Mouse (Mus musculus): Measurements from ENCODE around the gene Bmp5. TPM values are rescaled to one million over a fixed set of nuclear protein-coding genes. Genes with fewer than 3 reads are reported as not detected.

Gene Bmp5
- total and polyA plus RNA-seq, 3 experiments: not detected

DNA sequence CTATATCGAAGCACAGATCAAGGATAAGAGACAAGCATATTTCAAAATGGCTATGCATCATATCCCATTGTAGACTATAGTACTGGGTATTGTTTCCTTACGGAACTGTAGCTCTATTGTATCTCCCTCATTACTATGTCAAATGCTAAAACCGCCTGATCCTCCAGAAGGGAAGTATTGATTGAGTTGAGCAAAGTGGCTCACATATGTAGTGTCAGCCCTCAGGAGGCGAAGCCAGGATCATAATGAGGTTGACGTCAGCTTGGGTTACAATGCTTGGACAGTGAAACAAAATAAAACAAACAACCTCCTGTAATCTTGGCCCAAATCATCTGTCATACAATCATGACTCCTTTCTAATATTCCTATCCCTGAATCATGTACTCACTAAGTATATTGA lies 43.2 kb downstream of the Bmp5 start:
- Histone ChIP-seq H3K9me3 (replicated peaks; ENCODE audit: insufficient read depth, low read length) (no peaks in the 10 kb centered on the region), H3K36me3 (ENCODE audit: control insufficient read depth in 1 of 2, insufficient read depth in 2 of 2, low read length in 2 of 2) (no peaks in the 10 kb centered on the region), H3K27me3 (ENCODE audit: control insufficient read depth in 1 of 2, insufficient read depth in 2 of 2, low read length in 2 of 2) (peaks cover 0 to 1% of the 10 kb centered on the region in 2 experiments; a peak in 1 of 4 replicates), H3K4me1 (ENCODE audit: control insufficient read depth in 1 of 2, insufficient read depth in 2 of 2, low read length in 2 of 2) (no peaks in the 10 kb centered on the region), H3K9ac (ENCODE audit: control insufficient read depth, low read depth, low read length, poor library complexity, severe bottlenecking) (no peak overlapping the region), H3K27ac (ENCODE audit: control insufficient read depth, low read depth, low read length) (no peak overlapping the region), H3K79me2 (ENCODE audit: control insufficient read depth, insufficient read depth, low read length, poor library complexity) (no peaks in the 10 kb centered on the region), H3K4me3 (ENCODE audit: control insufficient read depth in 1 of 2, insufficient read depth in 1 of 2, low read depth in 2 of 2, low read length in 2 of 2) (no peak overlapping the region)
- no peak for DNase-seq (ENCODE audit: low read depth, low spot score)
- no peak for TF ChIP-seq TCF12 (IDR thresholded peaks at IDR 0.05; ENCODE audit: low read depth, low read length)
- no peak for TF ChIP-seq HCFC1 (IDR thresholded peaks at IDR 0.05; ENCODE audit: low read depth, low read length)
- TF ChIP-seq ZKSCAN1 (IDR thresholded peaks at IDR 0.05; ENCODE audit: low read depth, low read length): no peak
- no peak for TF ChIP-seq USF1 (IDR thresholded peaks at IDR 0.05; ENCODE audit: low read depth, low read length)
- TF ChIP-seq TBP (IDR thresholded peaks at IDR 0.05; ENCODE audit: low read depth, low read length): no peak
- no peak for TF ChIP-seq ZNF384 (IDR thresholded peaks at IDR 0.05; ENCODE audit: low read depth, low read length)
- TF ChIP-seq POLR2A (IDR thresholded peaks at IDR 0.05; ENCODE audit: control insufficient read depth in 1 of 2, insufficient read depth in 1 of 2, low read depth in 1 of 2, low read length in 2 of 2, poor library complexity in 1 of 2): no peak
- TF ChIP-seq JUND (IDR thresholded peaks at IDR 0.05; ENCODE audit: low read depth, low read length): no peak
- no peak for TF ChIP-seq MYC (IDR thresholded peaks at IDR 0.05; ENCODE audit: low read depth, low read length)
- no peak for TF ChIP-seq BHLHE40 (IDR thresholded peaks at IDR 0.05; ENCODE audit: borderline replicate concordance, low read depth, low read length)
- TF ChIP-seq UBTF (IDR thresholded peaks at IDR 0.05; ENCODE audit: borderline replicate concordance, insufficient read depth, low read depth, low read length): no peak
- TF ChIP-seq E2F4 (IDR thresholded peaks at IDR 0.05; ENCODE audit: borderline replicate concordance, low read depth, low read length): no peak
- TF ChIP-seq RCOR1 (IDR thresholded peaks at IDR 0.05; ENCODE audit: low read depth, low read length): no peak
- TF ChIP-seq GATA1 (IDR thresholded peaks at IDR 0.05; ENCODE audit: low read depth, low read length): no peak
- no peak for TF ChIP-seq GABPA (IDR thresholded peaks at IDR 0.05; ENCODE audit: low read depth, low read length)
- no peak for TF ChIP-seq RAD21 (IDR thresholded peaks at IDR 0.05; ENCODE audit: low read depth, low read length)
- no peak for TF ChIP-seq SIN3A (IDR thresholded peaks at IDR 0.05; ENCODE audit: low read length)

DNA sequence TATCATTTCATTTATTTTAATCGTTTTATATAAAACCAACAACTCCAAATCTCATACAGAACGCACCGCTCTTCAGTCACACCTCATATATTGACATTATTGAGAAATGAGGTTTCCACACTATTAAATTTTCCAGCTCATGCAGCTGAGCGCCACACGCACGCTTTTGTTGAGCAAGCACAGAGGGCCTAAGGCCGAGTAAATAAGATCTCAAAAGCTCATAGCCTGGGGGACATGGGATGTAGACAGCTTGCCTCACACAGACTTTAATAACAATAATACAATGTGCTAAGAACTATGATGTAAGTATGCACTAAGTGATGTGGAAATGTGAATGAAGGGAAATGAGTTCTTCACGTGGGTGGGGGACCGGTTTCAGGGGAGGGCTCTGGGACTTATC lies 57.3 kb downstream of the Bmp5 start:
- H3K36me3 ChIP-seq (ENCODE audit: control insufficient read depth in 1 of 2, insufficient read depth in 2 of 2, low read length in 2 of 2): no peaks in the 10 kb centered on the region
- TF ChIP-seq MEF2A (IDR thresholded peaks at IDR 0.05; ENCODE audit: extremely low read depth, insufficient replicate concordance, low read depth, low read length, poor library complexity, severe bottlenecking) (no peak), SIN3A (IDR thresholded peaks at IDR 0.05; ENCODE audit: low read length) (no peak), TBP (IDR thresholded peaks at IDR 0.05; ENCODE audit: low read depth, low read length) (no peak), GATA1 (IDR thresholded peaks at IDR 0.05; ENCODE audit: low read depth, low read length) (no peak)
- H3K9ac ChIP-seq (ENCODE audit: control insufficient read depth, low read depth, low read length, poor library complexity, severe bottlenecking): no peak overlapping the region
- no peak overlapping the region for H3K4me3 ChIP-seq (ENCODE audit: control insufficient read depth in 1 of 2, insufficient read depth in 1 of 2, low read depth in 2 of 2, low read length in 2 of 2)
- no peak overlapping the region for H3K27ac ChIP-seq (ENCODE audit: control insufficient read depth, low read depth, low read length)
- no peaks in the 10 kb centered on the region for H3K79me2 ChIP-seq (ENCODE audit: control insufficient read depth, insufficient read depth, low read length, poor library complexity)
- H3K9me3 ChIP-seq (replicated peaks; ENCODE audit: insufficient read depth, low read length): no peaks in the 10 kb centered on the region
- H3K4me1 ChIP-seq (ENCODE audit: control insufficient read depth in 1 of 2, insufficient read depth in 2 of 2, low read length in 2 of 2): no peaks in the 10 kb centered on the region
- H3K27me3 ChIP-seq (ENCODE audit: control insufficient read depth in 1 of 2, insufficient read depth in 2 of 2, low read length in 2 of 2): no peaks in the 10 kb centered on the region; a peak in 1 of 4 replicates
- DNase-seq (ENCODE audit: low read depth, low spot score): no peak

Data from MEL (cell line).